Mouse (Mus musculus) small intestine, adult 2 months (tissue): ENCODE measurements at regions not wholly inside any gene's neighbourhood (a gene's known extent, or its start where the extent isn't known, plus 50 kb on each side); places are given as distances from the start of the nearest gene placed in this dataset.

Experiments used
- CTCF ChIP-seq: fragments of 200-500 bp; IDR thresholded peaks from 2 replicates; pipeline ENCODE4 v1.5.1; 2012; ENCODE audit warnings: low read depth, mild to moderate bottlenecking, control low read depth, inconsistent platforms, low read length, moderate library complexity, mixed read lengths; ENCODE audit not compliant: insufficient replicate concordance, insufficient read length; ENCODE audit errors: extremely low read depth
- POLR2A ChIP-seq: fragments of 200-500 bp; IDR thresholded peaks from 2 replicates; pipeline ENCODE4 v1.6.1; 2012; ENCODE audit warnings: low read depth, mild to moderate bottlenecking, control low read depth, inconsistent platforms, low read length, moderate library complexity

- no peak for TF ChIP-seq CTCF
- no peak for TF ChIP-seq POLR2A
These were observed 135.4 kb upstream of the Gas1 start for GRCm38 (mm10) chr13:60312397-60313085.
